Mouse (Mus musculus) CH12F3 (cell line): Measurements from ENCODE around the gene Tsc22d1.

Experiments
- in situ Hi-C: fragments of 300-500 bp; cut with MboI; formaldehyde crosslinking; loops from 2 replicates; pipeline ENCODE4 v1.14.3; 2020; ENCODE audit warnings: low sequenced_read_pairs

Gene Tsc22d1

DNA sequence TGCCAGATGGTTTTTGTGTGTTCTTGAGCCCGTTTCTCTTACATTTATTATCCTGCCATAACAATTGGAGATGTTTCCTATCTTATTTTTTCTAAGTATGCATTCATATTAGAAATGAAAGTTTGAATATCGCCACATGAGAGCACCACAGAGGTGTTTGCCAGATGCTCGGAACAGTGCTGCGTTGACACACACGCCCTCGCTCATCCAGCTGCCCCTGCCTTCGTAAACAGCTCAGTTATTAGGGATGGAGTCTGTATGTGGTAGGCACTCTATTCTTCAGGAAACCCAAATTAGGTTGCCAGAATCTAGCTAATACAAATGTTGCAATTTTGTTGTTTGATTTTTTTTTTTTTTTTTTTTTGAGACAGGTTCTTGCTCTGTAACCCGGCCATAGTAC lies 18.1 kb downstream of the Tsc22d1 start:
- in situ Hi-C loops, result no loop called here

GRCm38 (mm10) chr14:76442160-76442559 lies 27.4 kb downstream of the Tsc22d1 start:
- in situ Hi-C loops, result no loop called here

DNA sequence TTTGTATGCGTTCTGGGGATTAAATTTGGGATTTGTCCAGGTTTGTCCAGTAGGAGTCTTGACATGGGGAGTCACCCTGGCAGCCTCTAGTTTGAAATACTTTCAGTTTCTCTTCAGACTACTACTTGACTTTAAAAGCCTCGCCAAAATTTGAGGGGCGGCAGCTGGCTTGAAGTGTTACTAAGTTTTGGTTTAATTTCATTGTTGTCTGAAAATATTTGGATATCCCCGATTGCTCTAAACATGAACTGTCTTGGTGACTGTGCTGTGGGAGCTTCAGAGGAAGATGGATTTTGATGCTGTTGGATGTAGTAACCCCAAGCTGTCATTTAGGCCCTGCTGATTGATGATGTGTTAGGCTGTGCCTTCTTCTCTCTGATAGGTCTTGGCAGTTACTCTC lies 34.2 kb downstream of the Tsc22d1 start:
- in situ Hi-C loops, result no loop called here

DNA sequence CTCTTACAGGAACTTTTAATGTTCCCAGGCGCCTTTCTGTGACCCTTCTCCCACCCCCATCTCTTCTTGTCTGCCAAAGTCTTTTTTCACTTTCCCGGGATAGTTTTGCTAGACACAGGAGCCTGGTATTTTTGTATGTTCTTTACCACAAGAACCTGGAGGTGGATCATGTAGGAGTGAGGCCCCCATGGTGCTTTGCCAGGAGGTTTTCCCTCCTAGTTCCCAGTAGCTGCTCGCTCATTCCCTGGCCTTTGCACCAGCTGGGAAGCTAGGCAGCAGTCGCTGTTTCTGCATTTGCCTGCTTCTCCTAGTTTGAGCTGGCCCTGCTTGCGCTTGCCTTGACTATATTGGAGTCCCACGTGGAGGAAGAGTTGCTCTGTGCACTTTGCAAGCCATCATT lies 36.2 kb downstream of the Tsc22d1 start:
- in situ Hi-C loops, result no loop called here

DNA sequence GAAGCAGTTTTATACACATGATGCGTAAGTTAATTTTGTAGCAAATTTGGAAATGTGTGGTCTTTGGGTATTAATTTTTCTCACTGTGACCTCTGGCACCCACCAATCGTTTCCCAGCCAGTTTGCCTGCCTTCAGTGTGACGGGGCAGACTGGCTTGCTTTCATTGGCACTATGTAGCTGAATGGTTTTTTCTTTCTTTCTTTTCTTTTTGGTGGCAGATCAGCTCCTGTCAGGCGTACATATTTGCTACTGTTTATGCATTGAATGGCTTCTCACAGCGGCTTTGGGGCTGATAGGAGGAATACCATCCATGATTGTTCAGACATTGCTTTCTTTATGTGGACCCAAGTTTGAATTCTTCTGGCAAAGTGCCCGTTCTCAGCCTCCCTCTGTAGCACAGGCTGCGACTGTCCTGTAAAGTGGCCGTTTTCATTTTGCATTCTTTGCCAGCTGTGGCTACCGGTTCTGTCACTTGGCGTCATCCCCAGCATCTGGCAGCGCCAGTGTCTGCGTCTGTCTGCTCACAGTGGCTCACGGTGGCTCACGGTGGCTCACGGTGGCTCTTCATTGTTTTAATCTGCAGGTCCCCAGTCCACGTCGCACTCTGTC lies 38.1 kb downstream of the Tsc22d1 start:
- in situ Hi-C loops, result no loop called here

GRCm38 (mm10) chr14:76454673-76455072 lies 39.9 kb downstream of the Tsc22d1 start:
- in situ Hi-C loops, result no loop called here

- in situ Hi-C loops, result no loop called here
Measured at GRCm38 (mm10) chr14:76455159-76455558, 40.4 kb downstream of the Tsc22d1 start.

DNA sequence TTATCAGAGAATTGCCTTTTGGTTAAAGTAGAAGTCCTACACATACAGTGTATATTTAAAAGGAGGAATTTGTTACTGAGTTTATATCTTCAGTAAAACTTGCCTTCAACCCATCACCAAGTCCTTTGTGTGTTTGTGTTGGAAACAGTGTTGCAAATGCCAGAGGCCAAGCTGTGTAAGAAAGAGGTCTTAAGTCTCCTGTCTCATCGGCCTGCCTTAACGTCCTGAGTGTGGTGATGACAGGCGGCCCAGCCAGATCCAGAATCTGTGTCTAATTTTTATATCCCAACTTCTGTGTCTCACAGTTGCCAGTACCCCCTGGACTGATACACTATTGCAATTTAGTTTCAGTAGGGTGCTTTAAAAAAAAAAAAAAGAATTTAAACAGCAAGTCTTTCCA lies 42.9 kb downstream of the Tsc22d1 start:
- in situ Hi-C loops, result no loop called here

DNA sequence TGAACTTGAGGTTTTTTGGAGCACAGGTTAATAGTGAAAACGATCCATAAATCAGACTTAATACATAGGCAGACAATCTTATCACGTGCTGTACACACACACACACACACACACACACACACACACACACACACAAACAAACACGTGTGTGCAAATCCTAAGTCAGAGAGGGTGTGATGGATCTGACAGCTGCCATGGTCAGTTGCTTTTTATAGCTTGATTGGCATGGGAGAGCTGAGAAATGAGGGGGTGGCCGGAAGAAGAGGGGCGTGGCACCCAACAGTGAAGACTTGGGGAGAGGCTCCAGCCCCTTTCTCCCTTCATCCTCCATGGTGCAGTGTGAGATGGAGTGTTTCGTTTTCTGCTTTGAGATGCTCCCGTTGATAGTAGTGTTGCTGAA lies 45.4 kb downstream of the Tsc22d1 start:
- in situ Hi-C loops, result no loop called here

DNA sequence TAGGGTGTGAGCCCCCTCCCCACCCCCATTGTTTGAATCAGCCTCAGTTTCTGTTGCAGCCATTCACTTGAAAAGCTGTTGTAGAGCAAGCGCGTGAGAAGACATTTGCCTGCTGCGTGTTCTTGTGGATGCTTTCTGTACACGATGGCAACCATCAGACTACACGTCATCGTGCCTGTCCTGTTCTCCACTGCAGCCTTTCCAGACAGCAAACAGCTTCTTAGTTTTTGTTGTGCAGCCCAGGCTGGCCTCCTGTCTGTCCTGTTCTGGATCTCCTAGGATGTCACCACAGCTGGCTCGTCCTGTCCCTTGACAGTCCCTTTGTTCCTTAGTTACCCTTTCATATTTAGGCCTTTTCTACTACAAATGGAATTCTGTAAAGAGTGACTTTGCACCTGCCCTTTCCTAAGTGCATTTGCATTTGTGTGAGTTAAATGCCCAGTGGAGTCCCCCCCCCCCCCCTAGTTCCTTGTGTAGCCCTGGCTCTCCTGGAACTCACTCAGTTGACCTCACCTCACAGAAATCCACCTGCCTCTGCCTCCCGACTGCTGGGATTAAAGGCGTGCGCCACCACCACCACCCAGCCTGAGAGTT lies 46.5 kb downstream of the Tsc22d1 start:
- in situ Hi-C loops, result no loop called here

DNA sequence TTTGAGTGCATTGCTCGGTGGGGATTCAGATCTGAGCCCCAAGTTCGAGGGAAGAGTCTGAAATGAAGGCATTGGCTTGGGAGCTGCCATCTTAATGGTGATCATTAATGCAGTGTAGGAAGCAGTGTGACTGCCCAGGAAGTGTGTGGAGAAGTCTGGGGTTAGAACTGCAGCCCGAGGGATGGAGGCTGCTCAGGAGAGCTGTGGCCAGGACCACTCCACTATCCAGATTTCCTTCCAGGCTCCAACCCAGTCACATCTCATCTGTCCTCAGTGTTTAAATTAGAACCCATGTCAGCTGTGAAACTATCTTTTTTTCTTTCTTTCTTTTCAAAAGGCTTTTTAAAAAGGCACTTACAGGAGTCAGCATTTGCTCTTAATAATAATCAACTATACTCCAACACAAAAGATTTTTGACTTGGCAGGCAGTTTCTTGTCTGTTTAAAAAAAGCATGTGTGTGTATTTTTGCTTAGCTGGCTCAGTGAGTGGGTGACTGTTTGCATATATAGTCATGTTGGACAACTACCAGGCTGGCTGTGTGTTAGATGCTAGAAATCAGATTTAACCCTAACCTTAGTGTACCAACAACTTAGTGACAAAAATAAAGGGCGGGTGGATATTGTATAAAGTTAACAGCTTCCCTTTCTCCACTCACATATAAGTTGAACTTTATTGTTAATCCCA lies 48.8 kb downstream of the Tsc22d1 start:
- in situ Hi-C loops, result no loop called here

GRCm38 (mm10) chr14:76464967-76465366 lies 50.2 kb downstream of the Tsc22d1 start:
- in situ Hi-C loops, result no loop called here

DNA sequence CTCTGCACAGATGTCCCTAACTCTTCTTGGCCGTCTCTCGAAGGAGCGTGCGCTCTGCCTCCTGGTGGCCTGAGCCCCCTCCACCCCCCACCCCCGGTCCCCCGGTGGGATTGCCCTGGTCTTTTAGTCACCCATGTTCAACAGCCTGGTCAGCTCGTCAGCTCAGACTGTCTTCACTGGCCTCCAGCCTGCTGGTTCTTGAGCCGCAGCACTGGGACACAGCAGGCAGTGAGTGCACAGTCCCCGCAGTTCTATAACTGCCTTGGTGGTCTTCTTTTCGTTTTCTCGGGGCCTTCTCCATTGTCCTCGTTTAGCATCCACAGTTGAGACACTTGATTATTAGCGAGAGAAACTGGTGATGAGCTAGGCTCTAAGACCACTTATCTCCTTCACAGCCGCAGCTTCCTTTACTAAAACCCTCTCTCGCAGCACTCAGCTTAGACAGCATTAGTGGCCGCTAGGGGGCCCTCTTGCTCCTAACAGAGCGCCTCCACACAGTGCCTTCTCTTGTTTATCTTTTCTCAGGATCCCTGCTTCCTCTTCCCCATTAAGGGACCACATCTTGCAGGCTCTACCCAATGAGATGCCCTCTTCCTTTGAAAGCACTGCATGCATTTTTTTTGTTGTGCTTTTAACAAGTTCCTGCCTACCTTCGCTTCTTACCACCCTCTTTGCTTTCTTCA lies 52.0 kb downstream of the Tsc22d1 start:
- in situ Hi-C loops, result no loop called here

DNA sequence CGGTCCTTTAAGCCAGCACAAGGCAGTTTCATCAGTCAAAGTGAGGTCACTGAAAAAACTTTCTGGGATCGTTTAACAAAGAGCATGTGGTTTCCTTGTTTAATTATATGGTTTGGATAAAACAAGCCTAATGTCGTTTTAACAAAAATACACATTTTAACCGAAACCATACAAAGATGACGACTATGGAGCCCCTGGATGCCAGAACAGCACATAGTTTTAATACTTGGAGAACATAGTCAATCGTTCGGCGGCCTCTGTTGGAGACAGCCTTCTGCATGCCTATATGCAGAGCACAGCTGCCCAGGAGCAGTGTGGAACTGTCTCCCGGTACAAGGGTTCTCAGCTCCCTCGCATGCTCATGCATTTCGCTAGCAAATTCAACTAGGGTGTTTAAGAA lies 53.2 kb downstream of the Tsc22d1 start:
- in situ Hi-C loops, result no loop called here

GRCm38 (mm10) chr14:76471301-76471700 lies 56.5 kb downstream of the Tsc22d1 start:
- in situ Hi-C loops, result loop anchor here (10.0 kb wide), 2 partner anchors 336 to 576 kb away; no protein-coding TSS in a partner anchor

DNA sequence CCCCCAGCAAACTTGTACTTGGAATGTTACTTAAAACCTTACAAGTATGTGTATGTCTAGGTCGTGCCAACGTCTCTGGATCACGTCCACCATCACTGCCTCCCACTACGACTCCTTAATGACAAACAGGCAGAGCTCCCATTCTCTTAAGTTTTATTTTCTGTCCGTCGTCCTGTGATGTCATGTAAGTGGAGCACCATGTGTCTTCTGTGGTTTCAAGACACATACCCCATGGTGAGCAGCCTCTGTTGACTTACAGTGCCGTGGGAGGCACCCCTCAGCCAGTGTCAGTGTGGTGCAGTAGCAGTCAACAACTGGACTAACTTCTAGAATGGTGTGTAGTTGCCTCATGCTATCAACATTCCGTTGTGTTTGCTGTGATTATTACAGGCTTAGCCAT lies 57.7 kb downstream of the Tsc22d1 start:
- in situ Hi-C loops, result loop anchor here (10.0 kb wide), 2 partner anchors 338 to 578 kb away; no protein-coding TSS in a partner anchor

- in situ Hi-C loops, result loop anchor here (10.0 kb wide), 2 partner anchors 339 to 579 kb away; no protein-coding TSS in a partner anchor
Measured at GRCm38 (mm10) chr14:76473404-76473803, 58.6 kb downstream of the Tsc22d1 start.

- in situ Hi-C loops, result loop anchor here (10.0 kb wide), 2 partner anchors 339 to 579 kb away; no protein-coding TSS in a partner anchor
Measured at GRCm38 (mm10) chr14:76474165-76474564, 59.4 kb downstream of the Tsc22d1 start.

DNA sequence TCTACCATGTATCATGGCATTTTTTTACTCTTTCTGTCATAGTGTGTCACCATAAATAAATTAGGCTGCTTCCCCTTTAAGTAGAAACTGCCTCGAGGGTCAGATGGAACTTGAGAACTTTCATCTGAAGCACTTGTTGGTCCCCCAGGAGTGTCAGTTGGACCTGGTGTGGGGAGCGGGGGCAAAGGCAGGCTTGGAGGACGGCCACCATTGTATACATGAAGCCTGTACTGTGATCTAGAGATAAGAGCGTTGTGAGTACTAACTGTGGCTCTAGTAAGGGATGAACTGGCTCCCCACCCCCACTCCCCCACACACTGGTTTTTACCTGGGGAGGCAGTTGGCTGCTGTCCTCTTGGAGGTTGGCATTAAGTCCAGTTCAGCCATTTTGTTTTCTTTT lies 62.0 kb downstream of the Tsc22d1 start:
- in situ Hi-C loops, result loop anchor here (10.0 kb wide), 2 partner anchors 342 to 582 kb away; no protein-coding TSS in a partner anchor

DNA sequence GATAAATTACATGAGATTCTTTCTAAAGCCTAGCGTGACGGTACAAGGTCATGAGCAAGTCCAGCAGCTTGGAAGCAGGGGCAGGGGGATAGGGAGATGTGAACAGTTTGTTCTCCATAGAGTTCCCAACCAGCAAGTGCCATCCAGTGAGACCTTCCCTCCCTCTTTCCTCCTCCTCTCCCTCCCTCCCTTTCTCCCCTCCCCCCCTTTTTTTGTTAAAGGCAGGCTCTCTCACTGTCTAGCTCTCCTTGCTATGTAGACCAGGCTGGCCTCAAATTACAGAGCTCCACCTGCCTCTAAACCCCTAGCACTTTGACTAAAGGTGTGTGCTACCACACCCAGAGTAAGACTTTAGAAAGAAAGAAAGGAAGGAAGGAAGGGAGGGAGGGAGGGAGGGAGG lies 63.3 kb downstream of the Tsc22d1 start:
- in situ Hi-C loops, result loop anchor here (10.0 kb wide), 2 partner anchors 343 to 583 kb away; no protein-coding TSS in a partner anchor

- in situ Hi-C loops, result loop anchor here (10.0 kb wide), 2 partner anchors 344 to 584 kb away; no protein-coding TSS in a partner anchor
Measured at GRCm38 (mm10) chr14:76478616-76479015, 63.9 kb downstream of the Tsc22d1 start.
